Mouse (Mus musculus): ENCODE results near the gene Txnip. TPM values are rescaled to one million over a fixed set of nuclear protein-coding genes. Genes with fewer than 3 reads are reported as not detected.

The Txnip gene
- polyA plus RNA-seq, 1 experiment = 1.2 TPM

DNA sequence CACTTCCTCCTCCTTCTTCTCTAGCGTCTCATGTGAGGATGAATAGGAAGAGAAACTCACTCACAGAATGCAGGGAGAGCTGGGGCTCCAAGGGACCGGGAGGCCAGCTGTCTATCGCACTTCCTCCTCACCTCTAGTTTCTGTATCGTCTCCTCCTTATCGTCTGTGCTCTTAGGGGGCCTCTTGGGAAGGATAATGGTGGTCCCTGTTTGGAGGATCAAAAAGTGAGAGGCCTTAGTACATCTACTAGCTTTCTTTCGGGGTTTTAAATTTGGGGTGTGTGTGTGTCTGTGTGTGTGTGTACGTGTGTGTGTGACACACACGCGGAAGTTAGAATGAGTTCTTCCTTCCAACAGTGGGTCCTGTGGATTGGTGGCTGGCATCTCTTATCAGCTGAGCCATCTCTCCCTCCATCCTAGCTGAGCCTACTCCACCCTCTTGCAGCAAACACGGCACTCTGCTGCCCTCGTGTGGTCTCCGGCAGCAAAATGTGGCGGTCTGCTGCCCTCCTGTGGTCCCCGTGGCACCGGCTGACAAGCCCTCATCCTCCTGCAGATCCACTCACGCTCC lies 22.2 kb downstream of the Txnip start:
- Histone ChIP-seq H3ac (ENCODE audit: control insufficient read depth, insufficient read length, low read depth) (peak overlapping the region; percentile 45), H3K4me3 (ENCODE audit: insufficient read depth, poor library complexity, severe bottlenecking) (no peak overlapping the region), H3K27me3 (ENCODE audit: control insufficient read depth, insufficient read depth, insufficient read length) (no peaks in the 10 kb centered on the region), H3K36me3 (ENCODE audit: control insufficient read depth, insufficient read depth) (no peaks in the 10 kb centered on the region), H3K79me2 (ENCODE audit: control insufficient read depth, insufficient read depth) (no peaks in the 10 kb centered on the region), H3K79me3 (ENCODE audit: low read depth) (no peaks in the 10 kb centered on the region)
- TF ChIP-seq CTCF (IDR thresholded peaks at IDR 0.05; ENCODE audit: control insufficient read depth, insufficient read depth, insufficient read length) (peak; percentile 100), USF1 (IDR thresholded peaks at IDR 0.05; ENCODE audit: low read depth) (no peak), MYOG (IDR thresholded peaks at IDR 0.05; ENCODE audit: control insufficient read depth, extremely low read depth, insufficient read length) (no peak)

DNA sequence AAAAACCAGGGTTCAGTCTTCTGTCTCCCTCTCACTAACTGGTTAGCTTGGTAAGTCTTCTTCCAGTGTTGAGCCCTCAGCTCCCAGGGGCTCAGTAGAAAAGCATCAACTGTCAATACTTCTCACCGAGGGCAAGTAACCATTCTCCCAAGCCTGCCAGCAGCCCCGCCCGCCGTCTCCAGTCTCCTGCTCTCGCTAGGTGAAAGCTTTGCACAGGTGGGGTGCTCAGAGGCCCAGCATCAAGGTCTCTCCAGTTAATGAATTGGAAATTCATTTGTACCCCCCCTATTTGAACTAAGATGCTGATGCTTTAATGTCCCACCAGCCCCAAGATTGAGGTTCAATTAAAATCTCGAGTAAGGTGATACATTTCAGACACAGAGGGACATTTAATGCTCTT lies 23.4 kb downstream of the Txnip start:
- no peak overlapping the region for H3ac ChIP-seq (ENCODE audit: control insufficient read depth, insufficient read length, low read depth)
- TF ChIP-seq USF1 (IDR thresholded peaks at IDR 0.05; ENCODE audit: low read depth) (no peak), CTCF (IDR thresholded peaks at IDR 0.05; ENCODE audit: control insufficient read depth, insufficient read depth, insufficient read length) (no peak), CEBPB (IDR thresholded peaks at IDR 0.05; ENCODE audit: low read depth) (no peak), MAX (IDR thresholded peaks at IDR 0.05) (no peak), MYOD1 (IDR thresholded peaks at IDR 0.05; ENCODE audit: control insufficient read depth, insufficient read length, low read depth) (no peak), FOSL1 (IDR thresholded peaks at IDR 0.05; ENCODE audit: insufficient read depth, low read length, poor library complexity, severe bottlenecking) (no peak), MYOG (IDR thresholded peaks at IDR 0.05; ENCODE audit: control insufficient read depth, extremely low read depth, insufficient read length) (no peak)
- no peaks in the 10 kb centered on the region for H3K36me3 ChIP-seq (ENCODE audit: control insufficient read depth, insufficient read depth)
- H3K79me3 ChIP-seq (ENCODE audit: low read depth) = no peaks in the 10 kb centered on the region
- no peak overlapping the region for H3K4me3 ChIP-seq (ENCODE audit: insufficient read depth, poor library complexity, severe bottlenecking)
- no peaks in the 10 kb centered on the region for H3K27me3 ChIP-seq (ENCODE audit: control insufficient read depth, insufficient read depth, insufficient read length)
- no peaks in the 10 kb centered on the region for H3K79me2 ChIP-seq (ENCODE audit: control insufficient read depth, insufficient read depth)

DNA sequence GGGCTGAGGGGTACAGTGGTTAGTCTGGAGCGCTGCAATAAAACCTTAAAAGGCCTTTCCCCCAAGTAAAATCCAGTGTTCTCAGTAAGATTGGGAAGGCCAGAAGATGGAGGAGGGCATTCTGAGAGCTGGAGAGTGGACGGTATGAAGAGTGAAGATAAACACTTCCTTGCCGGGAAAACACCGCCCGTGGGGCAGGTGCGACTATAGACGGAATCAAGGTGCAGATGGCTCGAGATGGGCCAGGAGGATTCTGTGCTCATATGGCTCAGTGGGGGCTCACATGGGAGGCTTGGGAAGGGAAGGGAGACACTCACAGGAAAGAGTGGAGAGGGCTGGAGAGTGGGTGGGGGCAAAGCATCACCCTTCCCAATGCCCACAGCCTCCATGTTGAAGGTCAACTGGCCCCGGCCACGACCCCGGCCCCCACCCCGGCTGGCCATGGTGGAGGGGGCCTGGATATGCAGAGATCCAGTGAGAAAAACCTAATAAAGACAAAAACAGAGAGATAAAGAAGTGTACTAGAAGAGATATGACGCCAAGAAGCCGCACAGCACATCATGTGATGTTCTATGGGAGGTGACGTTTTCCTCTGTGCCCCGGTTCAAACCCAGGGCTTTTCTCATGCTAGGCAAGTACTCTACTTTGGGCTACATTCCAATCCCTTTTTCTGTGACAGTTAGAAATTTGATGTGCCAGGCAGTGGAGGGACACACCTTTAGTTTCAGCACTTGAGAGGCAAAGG lies 24.2 kb downstream of the Txnip start:
- H3K79me2 ChIP-seq (ENCODE audit: control insufficient read depth, insufficient read depth) = no peaks in the 10 kb centered on the region
- no peaks in the 10 kb centered on the region for H3K36me3 ChIP-seq (ENCODE audit: control insufficient read depth, insufficient read depth)
- H3K4me3 ChIP-seq (ENCODE audit: insufficient read depth, poor library complexity, severe bottlenecking) = no peak overlapping the region
- H3K27me3 ChIP-seq (ENCODE audit: control insufficient read depth, insufficient read depth, insufficient read length) = no peaks in the 10 kb centered on the region
- no peaks in the 10 kb centered on the region for H3K79me3 ChIP-seq (ENCODE audit: low read depth)
- TF ChIP-seq CEBPB (IDR thresholded peaks at IDR 0.05; ENCODE audit: low read depth) = no peak
- no peak overlapping the region for H3ac ChIP-seq (ENCODE audit: control insufficient read depth, insufficient read length, low read depth)

DNA sequence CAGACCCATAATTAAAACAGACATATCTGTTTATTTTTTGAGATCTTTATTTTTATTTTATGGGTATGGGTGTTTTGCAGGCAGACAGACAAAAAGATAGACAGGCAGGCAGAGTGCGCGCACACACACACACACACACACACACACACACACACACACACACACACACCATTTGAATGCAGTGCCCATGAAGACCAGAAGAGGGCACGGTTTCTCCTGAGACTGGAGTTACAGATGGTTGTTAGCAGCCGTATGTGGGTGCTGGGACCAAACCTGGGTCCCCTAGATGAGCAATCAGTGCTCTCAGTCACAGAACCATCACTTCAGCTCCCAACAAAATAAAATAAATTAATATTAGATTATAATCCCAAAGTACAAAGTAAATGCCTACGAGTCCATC lies 25.6 kb downstream of the Txnip start:
- Histone ChIP-seq H3K4me3 (ENCODE audit: insufficient read depth, poor library complexity, severe bottlenecking) (no peak overlapping the region), H3K79me3 (ENCODE audit: low read depth) (no peaks in the 10 kb centered on the region), H3K79me2 (ENCODE audit: control insufficient read depth, insufficient read depth) (no peaks in the 10 kb centered on the region), H3K27me3 (ENCODE audit: control insufficient read depth, insufficient read depth, insufficient read length) (no peaks in the 10 kb centered on the region), H3K36me3 (ENCODE audit: control insufficient read depth, insufficient read depth) (no peaks in the 10 kb centered on the region), H3ac (ENCODE audit: control insufficient read depth, insufficient read length, low read depth) (no peak overlapping the region)
- TF ChIP-seq MAX (IDR thresholded peaks at IDR 0.05) (no peak), USF1 (IDR thresholded peaks at IDR 0.05; ENCODE audit: low read depth) (no peak), MYOD1 (IDR thresholded peaks at IDR 0.05; ENCODE audit: control insufficient read depth, insufficient read length, low read depth) (no peak), CEBPB (IDR thresholded peaks at IDR 0.05; ENCODE audit: low read depth) (no peak), FOSL1 (IDR thresholded peaks at IDR 0.05; ENCODE audit: insufficient read depth, low read length, poor library complexity, severe bottlenecking) (no peak), CTCF (IDR thresholded peaks at IDR 0.05; ENCODE audit: control insufficient read depth, insufficient read depth, insufficient read length) (no peak), MYOG (IDR thresholded peaks at IDR 0.05; ENCODE audit: control insufficient read depth, extremely low read depth, insufficient read length) (no peak)

- no peak overlapping the region for H3K4me3 ChIP-seq (ENCODE audit: insufficient read depth, poor library complexity, severe bottlenecking)
- TF ChIP-seq MYOD1 (IDR thresholded peaks at IDR 0.05; ENCODE audit: control insufficient read depth, insufficient read length, low read depth) = no peak
- no peak for TF ChIP-seq FOSL1 (IDR thresholded peaks at IDR 0.05; ENCODE audit: insufficient read depth, low read length, poor library complexity, severe bottlenecking)
- TF ChIP-seq MYOG (IDR thresholded peaks at IDR 0.05; ENCODE audit: control insufficient read depth, extremely low read depth, insufficient read length) = no peak
- H3K36me3 ChIP-seq (ENCODE audit: control insufficient read depth, insufficient read depth) = no peaks in the 10 kb centered on the region
- no peaks in the 10 kb centered on the region for H3K79me2 ChIP-seq (ENCODE audit: control insufficient read depth, insufficient read depth)
- H3K79me3 ChIP-seq (ENCODE audit: low read depth) = no peaks in the 10 kb centered on the region
- no peak overlapping the region for H3ac ChIP-seq (ENCODE audit: control insufficient read depth, insufficient read length, low read depth)
- no peaks in the 10 kb centered on the region for H3K27me3 ChIP-seq (ENCODE audit: control insufficient read depth, insufficient read depth, insufficient read length)
Observed at GRCm38 (mm10) chr3:96590657-96591056, 32.9 kb downstream of the Txnip start.

GRCm38 (mm10) chr3:96593374-96593773 lies 35.6 kb downstream of the Txnip start:
- H3K27me3 ChIP-seq (ENCODE audit: control insufficient read depth, insufficient read depth, insufficient read length) = no peaks in the 10 kb centered on the region
- H3K4me3 ChIP-seq (ENCODE audit: insufficient read depth, poor library complexity, severe bottlenecking) = peak overlapping the region; percentile 56
- no peaks in the 10 kb centered on the region for H3K79me2 ChIP-seq (ENCODE audit: control insufficient read depth, insufficient read depth)
- TF ChIP-seq MYOD1 (IDR thresholded peaks at IDR 0.05; ENCODE audit: control insufficient read depth, insufficient read length, low read depth) = no peak
- no peak for TF ChIP-seq CEBPB (IDR thresholded peaks at IDR 0.05; ENCODE audit: low read depth)
- no peak for TF ChIP-seq CTCF (IDR thresholded peaks at IDR 0.05; ENCODE audit: control insufficient read depth, insufficient read depth, insufficient read length)
- TF ChIP-seq FOSL1 (IDR thresholded peaks at IDR 0.05; ENCODE audit: insufficient read depth, low read length, poor library complexity, severe bottlenecking) = no peak
- TF ChIP-seq MAX (IDR thresholded peaks at IDR 0.05) = no peak
- no peak for TF ChIP-seq MYOG (IDR thresholded peaks at IDR 0.05; ENCODE audit: control insufficient read depth, extremely low read depth, insufficient read length)
- TF ChIP-seq USF1 (IDR thresholded peaks at IDR 0.05; ENCODE audit: low read depth) = no peak
- peak overlapping the region; percentile 52 for H3ac ChIP-seq (ENCODE audit: control insufficient read depth, insufficient read length, low read depth)
- H3K36me3 ChIP-seq (ENCODE audit: control insufficient read depth, insufficient read depth) = no peaks in the 10 kb centered on the region
- H3K79me3 ChIP-seq (ENCODE audit: low read depth) = no peaks in the 10 kb centered on the region
